Comparison of ENCODE assay signal across 9 mouse cellular contexts in the genomic region with DNA sequence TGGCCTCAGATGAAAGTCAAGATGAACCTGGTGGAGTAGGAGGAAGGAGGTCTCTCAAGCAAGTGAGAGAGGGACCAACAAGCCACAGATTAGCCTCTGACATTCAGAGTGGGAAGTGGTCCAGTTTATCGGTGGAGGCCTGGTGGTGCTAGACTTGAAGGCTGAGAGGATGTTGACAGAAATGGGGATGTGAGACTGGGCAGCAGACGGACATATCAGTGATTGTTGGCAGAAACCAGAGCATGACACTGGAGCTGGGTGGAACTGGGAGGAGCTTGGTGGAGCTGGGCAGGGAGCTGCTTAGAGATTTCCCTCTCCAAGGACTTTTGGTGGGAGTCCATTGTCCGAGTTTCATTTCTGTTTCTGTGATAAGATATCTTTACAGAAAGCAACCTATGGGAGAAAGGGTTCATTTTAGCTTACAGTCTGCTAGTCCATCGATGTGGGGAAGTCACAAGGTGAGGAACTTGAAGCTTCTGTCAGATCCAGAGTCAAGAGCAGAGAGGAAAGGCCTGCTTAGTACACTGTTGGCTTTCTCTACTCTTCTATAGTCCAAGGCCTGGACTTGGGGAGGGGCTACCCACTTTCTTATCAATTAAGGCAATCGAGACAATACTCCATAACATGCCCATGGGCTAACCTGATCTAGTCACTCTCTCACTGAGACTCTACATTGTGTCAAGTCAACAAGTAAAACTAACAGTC.
A peak's percentile ranks its signal among the peaks of the same experiment; 100 is the strongest.
DNase-seq lines count a peak whose midpoint lies in the region; ATAC-seq and TF ChIP-seq lines count a peak whose summit lies in the region.
"Had no signal": no experiment of that assay in that cellular context is flagged by ENCODE, and none has a peak within 500 bp of the region (broad histone marks: within the 10 kb centered on the region; RNA-seq: fewer than 3 reads in every experiment).

No protein-coding gene starts in this region.

- intact Hi-C loops in heart, postnatal 10 days (cut with DNase I) = no loop called here

- TF ChIP-seq CTCF in forebrain, postnatal 0 days (IDR thresholded peaks at IDR 0.05; ENCODE audit: low read depth) = no peak
- TF ChIP-seq CTCF in intestine, postnatal 0 days (IDR thresholded peaks at IDR 0.05; ENCODE audit: low read depth) = no peak

- H3K36me3 ChIP-seq in midbrain, embryonic 11.5 days (ENCODE audit: control insufficient read depth, insufficient read depth, low read length) = no peaks in the 10 kb centered on the region
- H3K36me3 ChIP-seq in midbrain, embryonic 16.5 days (ENCODE audit: control insufficient read depth, insufficient read depth, low read length) = no peaks in the 10 kb centered on the region
- H3K36me3 ChIP-seq in forebrain, postnatal 0 days (ENCODE audit: insufficient read depth) = no peaks in the 10 kb centered on the region
- no peaks in the 10 kb centered on the region for H3K36me3 ChIP-seq in intestine, postnatal 0 days (ENCODE audit: control insufficient read depth, insufficient read depth)
- no peaks in the 10 kb centered on the region for H3K36me3 ChIP-seq in hindbrain, embryonic 12.5 days
- H3K36me3 ChIP-seq: hindbrain, embryonic 13.5 days had no signal

- DNase-seq in midbrain, embryonic 11.5 days (ENCODE audit: low spot score, missing footprints) = peak; percentile 47
- DNase-seq in heart, adult 11 months = peak; percentile 98
- peak; percentile 62 to 74 for DNase-seq in heart, postnatal 10 days
- no peak for DNase-seq in forebrain, postnatal 0 days

- H3K27ac ChIP-seq in midbrain, embryonic 11.5 days (ENCODE audit: low read depth, low read length) = no peak overlapping the region
- H3K27ac ChIP-seq in midbrain, embryonic 16.5 days (ENCODE audit: low read length) = no peak overlapping the region
- no peak overlapping the region for H3K27ac ChIP-seq in forebrain, postnatal 0 days (ENCODE audit: low read depth, low read length)
- no peak overlapping the region for H3K27ac ChIP-seq in intestine, postnatal 0 days (ENCODE audit: low read depth, low read length)
- H3K27ac ChIP-seq in hindbrain, embryonic 12.5 days = no peak overlapping the region
- H3K27ac ChIP-seq: hindbrain, embryonic 13.5 days had no signal

- no peaks in the 10 kb centered on the region for H3K9me3 ChIP-seq in midbrain, embryonic 11.5 days (ENCODE audit: control insufficient read depth, low read length)
- no peaks in the 10 kb centered on the region for H3K9me3 ChIP-seq in midbrain, embryonic 16.5 days (replicated peaks; ENCODE audit: control insufficient read depth, low read length, poor library complexity, severe bottlenecking)
- no peaks in the 10 kb centered on the region for H3K9me3 ChIP-seq in forebrain, postnatal 0 days (ENCODE audit: low read length)
- no peaks in the 10 kb centered on the region for H3K9me3 ChIP-seq in intestine, postnatal 0 days (ENCODE audit: control insufficient read depth)
- H3K9me3 ChIP-seq in hindbrain, embryonic 12.5 days (replicated peaks) = no peaks in the 10 kb centered on the region
- H3K9me3 ChIP-seq: hindbrain, embryonic 13.5 days had no signal

- 85% methylated on average over 5 of the region's 5 CpGs for WGBS in midbrain, embryonic 11.5 days
- WGBS in midbrain, embryonic 16.5 days = 85% methylated on average over 5 of the region's 5 CpGs
- WGBS in forebrain, postnatal 0 days = 77% methylated on average over 5 of the region's 5 CpGs
- 51% methylated on average over 5 of the region's 5 CpGs for WGBS in intestine, postnatal 0 days
- 89% methylated on average over 5 of the region's 5 CpGs for WGBS in hindbrain, embryonic 12.5 days

- no peaks in the 10 kb centered on the region for H3K27me3 ChIP-seq in midbrain, embryonic 11.5 days (ENCODE audit: control insufficient read depth, insufficient read depth, low read length)
- H3K27me3 ChIP-seq in midbrain, embryonic 16.5 days (ENCODE audit: control insufficient read depth, insufficient read depth, low read depth, low read length) = no peaks in the 10 kb centered on the region
- H3K27me3 ChIP-seq in forebrain, postnatal 0 days (ENCODE audit: insufficient read depth, low read length) = no peaks in the 10 kb centered on the region
- no peaks in the 10 kb centered on the region for H3K27me3 ChIP-seq in intestine, postnatal 0 days (replicated peaks; ENCODE audit: control insufficient read depth, insufficient read depth, low read length)
- no peaks in the 10 kb centered on the region for H3K27me3 ChIP-seq in hindbrain, embryonic 12.5 days
- H3K27me3 ChIP-seq: hindbrain, embryonic 13.5 days had no signal

- H3K4me3 ChIP-seq in midbrain, embryonic 11.5 days (ENCODE audit: low read depth, low read length) = no peak overlapping the region
- no peak overlapping the region for H3K4me3 ChIP-seq in midbrain, embryonic 16.5 days (ENCODE audit: low read depth, low read length)
- no peak overlapping the region for H3K4me3 ChIP-seq in forebrain, postnatal 0 days (ENCODE audit: low read depth, low read length)
- H3K4me3 ChIP-seq in intestine, postnatal 0 days (ENCODE audit: low read depth, low read length) = no peak overlapping the region
- no peak overlapping the region for H3K4me3 ChIP-seq in hindbrain, embryonic 12.5 days
- H3K4me3 ChIP-seq: hindbrain, embryonic 13.5 days had no signal

- no peak for ATAC-seq in midbrain, embryonic 11.5 days (ENCODE audit: low FRiP score)
- ATAC-seq in midbrain, embryonic 16.5 days = no peak
- peak; percentile 75 for ATAC-seq in megakaryocyte, adult 5-6 weeks (ENCODE audit: poor library complexity, severe bottlenecking)
- no peak for ATAC-seq in forebrain, postnatal 0 days
- no peak for ATAC-seq in intestine, postnatal 0 days
- no peak for ATAC-seq in hindbrain, embryonic 12.5 days (ENCODE audit: low FRiP score)

- no peak overlapping the region for H3K9ac ChIP-seq in midbrain, embryonic 11.5 days (ENCODE audit: low read length)
- H3K9ac ChIP-seq in midbrain, embryonic 16.5 days (ENCODE audit: low read depth, low read length) = no peak overlapping the region
- H3K9ac ChIP-seq in forebrain, postnatal 0 days = no peak overlapping the region
- H3K9ac ChIP-seq in intestine, postnatal 0 days (ENCODE audit: low read depth, low read length) = no peak overlapping the region
- no peak overlapping the region for H3K9ac ChIP-seq in hindbrain, embryonic 12.5 days

- no peak overlapping the region for H3K4me2 ChIP-seq in midbrain, embryonic 11.5 days
- H3K4me2 ChIP-seq in midbrain, embryonic 16.5 days (ENCODE audit: low read length) = no peak overlapping the region
- H3K4me2 ChIP-seq in forebrain, postnatal 0 days (ENCODE audit: low read depth) = no peak overlapping the region
- no peak overlapping the region for H3K4me2 ChIP-seq in intestine, postnatal 0 days (replicated peaks; ENCODE audit: low read depth)
- no peak overlapping the region for H3K4me2 ChIP-seq in hindbrain, embryonic 12.5 days (replicated peaks)
- H3K4me2 ChIP-seq: hindbrain, embryonic 13.5 days had no signal

- H3K4me1 ChIP-seq in midbrain, embryonic 11.5 days (ENCODE audit: control insufficient read depth, insufficient read depth, low read length) = 0 out of 2 replicates have a peak, but pooled peaks cover 2% of the 10 kb centered on the region
- peaks cover 6% of the 10 kb centered on the region for H3K4me1 ChIP-seq in midbrain, embryonic 16.5 days (ENCODE audit: control insufficient read depth, insufficient read depth, low read length)
- H3K4me1 ChIP-seq in forebrain, postnatal 0 days (ENCODE audit: insufficient read depth) = peaks cover 3% of the 10 kb centered on the region; the same call in 1 of the 2 replicates
- H3K4me1 ChIP-seq in intestine, postnatal 0 days (replicated peaks; ENCODE audit: control insufficient read depth, insufficient read depth, low read length) = no peaks in the 10 kb centered on the region
- peaks cover 11% of the 10 kb centered on the region for H3K4me1 ChIP-seq in hindbrain, embryonic 12.5 days
